Mouse (Mus musculus): ENCODE results near the gene Hrh1.

Gene Hrh1

DNA sequence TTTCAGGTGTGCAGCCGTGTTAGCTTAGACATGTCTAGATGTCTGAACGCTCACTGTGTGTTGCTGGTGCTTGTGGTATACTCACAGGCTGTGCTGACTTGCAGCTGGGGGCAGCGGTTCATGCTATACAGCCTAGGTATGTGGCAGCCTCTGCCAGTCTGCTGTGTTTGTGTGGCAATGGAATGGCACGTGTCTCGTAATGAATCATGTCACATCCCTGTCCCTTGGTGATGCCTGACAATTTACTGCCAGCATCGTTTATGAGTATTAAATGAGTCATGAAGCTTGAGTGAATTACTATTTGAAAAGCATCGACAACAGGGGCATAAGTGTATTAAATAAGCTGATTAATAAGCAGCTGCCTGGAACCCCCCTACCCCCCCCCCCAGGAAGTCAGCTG is 9.3 kb downstream of the Hrh1 start:
- no peak for DNase-seq

DNA sequence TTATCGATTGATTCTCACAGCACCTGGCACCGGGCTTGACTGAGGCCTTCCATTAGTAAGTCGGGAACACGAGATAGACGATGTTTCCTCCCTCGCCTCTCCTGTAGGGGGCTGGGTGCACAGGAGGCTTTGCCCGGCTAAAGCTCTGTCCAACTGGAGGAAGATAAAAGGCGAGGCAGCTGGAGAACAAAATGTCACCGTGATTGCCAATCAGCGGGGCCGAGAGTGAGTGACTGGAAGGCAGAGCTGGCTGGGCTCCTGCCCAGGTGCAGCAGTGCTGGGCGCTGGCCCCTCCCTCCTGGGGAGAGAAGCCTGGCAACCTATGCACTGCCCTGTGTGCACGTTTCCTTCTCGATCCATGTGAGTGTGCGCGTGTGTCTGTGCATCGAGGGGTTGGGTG is 10.5 kb downstream of the Hrh1 start:
- DNase-seq, result no peak

DNA sequence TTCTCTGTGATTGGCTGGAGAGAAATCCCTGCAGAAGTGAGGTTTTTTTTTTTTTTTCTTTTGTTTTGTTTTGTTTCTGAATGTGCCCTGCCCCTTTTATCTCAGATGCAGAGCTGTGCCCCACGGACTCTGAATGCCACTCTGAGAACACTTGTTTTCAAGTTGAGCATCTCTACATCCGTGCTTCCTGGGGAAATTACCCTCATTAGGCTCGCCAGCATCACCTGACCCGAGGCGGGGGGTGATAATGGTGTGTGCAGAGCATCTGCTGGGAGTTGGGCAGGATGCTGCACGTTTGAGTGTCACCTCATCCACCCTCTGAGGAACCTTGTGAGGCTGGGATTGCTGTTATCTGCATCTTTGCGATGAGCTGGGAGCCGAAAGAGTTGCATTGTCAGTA is 14.2 kb downstream of the Hrh1 start:
- DNase-seq, result no peak

DNA sequence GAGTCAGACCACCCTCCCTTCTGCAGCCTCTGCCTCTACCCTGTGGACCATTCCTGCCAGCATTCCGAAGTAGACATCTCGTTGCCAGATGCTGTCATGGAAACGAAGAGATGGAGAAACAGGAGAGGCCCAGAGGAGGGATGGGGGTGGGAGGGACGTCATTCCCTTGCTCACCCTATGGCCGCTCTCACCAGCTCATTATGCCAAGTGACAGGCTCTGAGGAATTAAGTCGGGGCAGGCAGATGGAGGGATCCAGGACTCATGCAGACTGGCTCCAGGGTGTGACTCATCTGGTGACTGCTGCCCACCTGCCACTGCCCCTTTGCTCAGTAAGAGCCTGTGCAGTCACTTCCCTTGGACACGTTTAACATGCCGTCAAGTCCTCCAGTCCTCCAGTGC is 16.8 kb downstream of the Hrh1 start:
- DNase-seq, result no peak

DNA sequence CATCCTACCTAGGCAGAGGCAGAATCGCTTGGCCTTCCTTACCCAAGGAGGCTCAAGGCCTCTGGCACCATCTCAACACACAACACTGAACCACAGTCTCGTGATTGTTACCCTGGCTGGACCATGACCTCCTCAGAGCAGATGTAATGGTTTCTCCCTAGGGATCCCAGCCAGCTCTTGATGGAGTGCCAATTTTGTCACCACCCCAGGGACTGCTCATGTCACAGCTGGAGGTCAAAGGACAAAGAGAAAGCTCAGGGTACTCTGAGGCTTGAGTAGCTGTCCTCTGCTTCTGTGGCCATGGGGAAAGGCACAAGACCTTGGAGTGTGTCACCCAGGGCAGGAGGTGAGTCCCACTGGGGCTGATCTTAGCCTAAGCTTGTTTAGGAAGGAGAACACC is 20.3 kb downstream of the Hrh1 start:
- DNase-seq, result no peak

DNA sequence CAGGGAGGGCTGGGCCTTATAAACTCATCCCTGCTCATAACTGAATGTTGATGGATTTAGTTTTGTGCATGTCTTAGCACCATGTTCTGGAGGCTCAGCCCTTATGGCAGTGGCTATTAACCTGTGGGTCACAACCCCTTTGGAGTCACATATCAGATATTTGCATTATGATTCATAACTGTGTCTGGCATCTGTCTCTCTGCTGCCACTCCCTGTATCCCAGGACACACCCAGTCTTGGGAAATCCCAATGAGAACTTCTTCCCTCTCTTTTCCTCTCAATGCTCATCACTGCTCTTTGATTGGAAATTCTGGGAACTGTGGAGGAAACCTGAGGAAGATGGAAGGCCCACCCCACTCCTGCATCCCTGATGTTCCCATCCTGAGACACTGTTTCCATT is 23.3 kb downstream of the Hrh1 start:
- no peak for DNase-seq

DNA sequence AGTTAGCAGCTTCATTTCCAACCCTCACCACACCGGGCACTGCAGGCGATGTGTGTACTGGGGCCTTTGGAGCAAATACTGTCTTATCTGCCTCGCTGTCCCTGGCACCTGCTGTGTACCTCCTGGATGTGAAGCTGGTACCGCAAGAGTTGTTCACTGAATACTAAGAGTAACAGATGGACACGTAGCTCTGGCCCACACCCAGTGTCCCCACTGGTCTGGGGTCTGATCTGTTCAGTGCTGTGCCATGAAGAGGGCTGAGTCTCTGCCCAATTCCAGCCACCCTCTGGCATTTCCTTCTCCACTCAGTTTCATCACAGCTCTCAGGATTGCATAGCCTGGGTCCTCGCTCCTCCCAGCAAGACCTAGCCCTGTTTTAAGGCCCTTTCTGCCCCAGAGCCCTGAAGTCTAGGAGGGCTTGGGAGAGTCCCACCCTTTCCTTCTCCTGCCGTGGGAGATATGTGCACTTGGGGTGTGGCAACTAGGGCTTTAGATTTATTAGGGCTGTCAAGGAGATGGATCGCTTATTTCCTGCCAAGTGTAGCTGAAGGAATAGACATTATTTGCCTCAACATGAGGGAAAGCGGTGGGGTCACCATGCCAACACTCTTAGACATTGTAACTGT is 25.4 kb downstream of the Hrh1 start:
- DNase-seq, result no peak

DNA sequence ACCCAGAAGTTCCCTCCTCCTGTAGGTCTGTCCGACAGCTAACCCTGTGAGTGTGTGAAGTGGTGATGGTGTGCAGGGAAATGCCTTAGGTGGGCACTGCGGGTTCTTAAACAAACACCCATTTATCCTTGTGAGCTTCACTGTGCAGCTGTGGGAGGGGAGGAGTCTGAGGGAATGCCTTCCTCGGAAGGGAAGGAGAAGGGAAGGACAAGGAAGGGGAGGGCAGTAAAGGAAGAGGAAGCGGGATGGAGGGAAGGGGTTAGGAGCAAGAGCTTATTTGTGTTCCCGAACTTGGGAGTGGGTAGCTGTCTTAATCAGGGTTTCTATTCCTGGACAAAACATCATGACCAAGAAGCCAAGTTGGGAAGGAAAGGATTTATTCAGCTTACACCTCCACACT is 27.6 kb downstream of the Hrh1 start:
- no peak for DNase-seq

DNA sequence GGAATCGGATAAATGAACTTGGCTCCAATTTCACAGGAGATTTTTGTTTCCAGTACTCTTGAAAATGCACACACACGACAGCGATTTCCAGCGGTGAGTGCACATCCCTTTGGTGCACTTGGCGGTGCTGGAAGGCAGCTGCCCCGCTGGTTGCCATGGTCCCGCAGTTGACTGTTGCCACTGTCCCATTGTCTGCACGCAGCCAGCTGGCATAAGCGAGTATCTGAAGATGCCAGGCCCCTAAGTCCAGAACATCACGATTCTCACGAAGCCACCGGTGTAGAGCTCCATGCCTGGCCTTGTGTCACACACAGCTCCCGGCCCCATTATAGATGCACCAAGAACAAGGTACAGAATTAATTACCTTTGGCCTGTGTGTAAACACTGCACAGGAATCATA is 29.9 kb downstream of the Hrh1 start:
- no peak for DNase-seq

DNA sequence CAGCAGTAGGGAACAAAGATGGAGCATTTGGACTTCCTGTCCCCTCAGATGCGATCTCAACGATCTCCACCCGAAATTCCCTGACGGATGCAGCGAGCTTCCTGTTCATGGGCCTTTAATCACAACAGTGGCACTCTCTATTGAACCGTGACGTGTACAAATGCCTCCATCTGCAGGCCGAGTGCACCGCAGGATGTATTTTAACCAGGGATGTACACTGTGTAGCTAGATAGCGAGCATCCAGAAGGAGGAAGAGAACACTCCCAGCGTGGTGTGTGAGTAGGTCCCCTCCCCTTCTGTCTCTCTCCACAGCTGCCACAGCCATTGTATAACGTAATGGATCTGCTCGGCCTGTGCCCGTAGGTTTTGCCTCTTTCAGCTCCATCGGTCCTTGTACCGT is 31.1 kb downstream of the Hrh1 start:
- no peak for DNase-seq

DNA sequence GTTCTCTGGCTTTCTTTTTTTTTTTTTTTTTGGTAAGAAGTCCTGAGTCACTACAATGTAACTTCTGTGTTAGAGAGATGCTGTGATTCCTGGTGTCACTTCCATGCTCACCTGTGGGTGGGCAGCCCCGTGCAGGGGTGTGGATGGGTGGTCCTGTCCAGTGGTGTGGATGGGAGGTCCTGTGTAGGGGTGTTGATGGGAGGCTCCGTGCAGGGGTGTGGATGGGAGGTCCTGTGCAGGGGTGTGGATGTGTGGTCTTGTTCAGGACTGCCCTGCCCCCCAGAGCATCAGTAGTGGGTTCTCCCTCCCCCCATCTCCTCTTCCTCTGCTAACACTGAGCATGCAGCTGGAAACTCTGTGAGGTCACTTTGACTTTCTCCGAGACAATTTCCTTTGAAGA is 34.9 kb downstream of the Hrh1 start:
- DNase-seq, result no peak

DNA sequence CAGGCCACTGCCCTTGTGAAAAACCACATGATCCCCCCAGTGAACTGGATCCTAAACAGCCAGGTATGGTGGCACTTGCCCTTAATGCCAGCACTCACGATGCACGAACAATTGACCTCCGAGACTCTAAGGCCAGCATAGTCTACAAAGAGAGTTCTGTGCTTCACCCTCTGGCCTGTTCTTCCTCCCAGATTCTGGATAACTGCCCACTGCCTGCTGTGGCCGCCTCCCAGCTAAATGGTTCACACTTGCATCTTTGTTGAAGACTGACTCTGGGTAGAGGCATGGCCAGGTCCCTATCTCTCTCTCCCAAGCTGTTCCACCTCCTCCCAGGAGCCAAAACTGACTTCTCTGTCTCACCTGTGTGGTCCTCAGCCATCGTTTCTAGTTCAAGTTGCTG is 36.8 kb downstream of the Hrh1 start:
- DNase-seq, result no peak

DNA sequence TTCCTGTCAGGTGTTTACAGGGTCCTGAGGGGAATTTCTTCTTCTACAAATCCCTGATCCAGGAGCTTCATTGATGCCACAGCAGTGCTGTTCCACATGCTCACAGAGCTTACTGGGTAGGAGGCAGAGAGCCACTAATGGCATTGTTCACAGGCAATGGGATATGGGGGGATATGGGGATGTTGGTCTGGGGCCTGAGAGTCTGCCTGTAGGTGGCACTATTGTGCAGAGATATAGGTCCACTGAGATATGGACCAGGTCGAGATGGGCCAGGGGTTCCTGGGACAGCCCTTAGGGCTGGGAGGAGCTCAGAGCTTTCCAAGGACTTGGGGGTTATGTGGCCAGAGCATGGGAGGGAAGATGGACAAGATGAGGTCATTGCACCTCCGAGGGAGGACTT is 42.6 kb downstream of the Hrh1 start:
- DNase-seq, result no peak

DNA sequence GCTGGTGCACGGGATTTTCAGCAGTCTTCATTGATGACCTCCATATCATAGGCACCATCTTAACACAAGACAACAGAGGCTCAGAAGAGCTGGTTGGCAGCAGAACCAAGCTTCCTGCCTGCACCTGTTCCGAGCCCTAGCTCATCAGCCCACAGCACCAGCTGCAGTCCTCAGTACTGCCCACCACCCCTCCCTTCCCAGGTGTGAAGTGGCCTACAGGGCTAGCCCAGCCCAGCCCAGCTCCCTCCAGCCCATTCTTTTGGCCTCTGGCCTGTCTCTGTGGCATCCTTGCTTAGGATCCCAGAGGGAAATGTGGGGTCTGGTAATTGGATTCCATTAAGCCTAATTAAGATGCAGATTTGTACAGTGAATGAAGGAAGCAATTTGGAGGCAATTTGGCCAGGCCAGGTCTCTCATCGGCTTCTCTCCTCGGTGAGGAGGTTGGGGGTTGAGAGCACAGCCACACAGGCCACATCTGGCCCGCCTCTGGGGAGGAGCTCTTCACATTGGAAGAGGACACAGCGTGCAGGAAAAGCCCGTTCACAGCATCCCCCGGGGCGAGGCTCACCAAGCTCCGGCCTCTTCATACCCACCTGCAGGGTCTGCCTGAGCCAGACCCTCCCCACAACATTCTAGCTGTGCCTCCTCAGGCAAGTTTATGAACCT is 43.2 kb downstream of the Hrh1 start:
- no peak for DNase-seq

DNA sequence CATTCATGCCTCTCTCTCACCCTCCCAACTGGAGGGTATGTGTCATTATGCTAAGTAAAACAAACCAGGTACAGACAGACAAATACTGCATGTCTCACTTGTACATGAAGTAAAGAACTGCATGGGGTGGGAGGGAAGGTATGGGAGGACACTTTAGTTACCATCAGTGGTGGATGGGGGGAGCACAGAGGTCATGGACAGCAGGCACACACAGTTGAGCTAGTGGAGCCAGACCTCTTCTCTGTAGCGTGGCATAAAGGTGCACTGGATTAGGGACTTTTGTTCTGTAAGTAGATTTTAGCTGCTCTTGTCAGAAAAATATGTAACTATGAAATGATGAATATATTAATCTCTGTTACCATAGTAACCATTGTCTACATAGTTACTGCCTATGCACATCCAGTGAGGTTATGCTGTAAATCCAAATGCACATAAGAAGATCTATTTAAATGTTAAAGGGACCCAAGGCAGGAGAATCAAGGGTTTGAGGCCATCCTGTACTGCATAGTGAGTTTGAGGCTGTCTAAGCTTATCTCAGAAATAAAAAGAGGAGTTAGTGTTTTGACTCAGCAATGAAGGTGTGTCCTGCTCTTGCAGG is 46.6 kb downstream of the Hrh1 start:
- no peak for DNase-seq

DNA sequence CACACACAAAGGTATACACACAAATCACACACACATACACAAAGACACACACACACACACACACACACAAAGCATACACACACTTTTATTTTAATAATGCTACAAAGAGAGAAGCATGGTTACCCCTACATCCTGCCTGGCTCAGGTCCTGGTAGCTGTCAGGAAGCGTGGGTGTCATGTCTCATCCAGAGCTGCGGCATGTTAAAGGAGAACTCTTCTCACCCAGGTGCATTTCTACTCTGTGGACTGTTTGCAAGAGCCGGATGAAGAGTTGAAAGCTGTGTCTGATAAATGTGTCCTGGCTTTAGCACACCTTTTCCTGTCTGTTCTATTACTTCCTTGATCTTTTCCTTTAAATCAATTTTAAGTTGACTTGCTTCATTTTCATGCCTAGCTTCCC is 47.2 kb downstream of the Hrh1 start:
- no peak for DNase-seq

DNA sequence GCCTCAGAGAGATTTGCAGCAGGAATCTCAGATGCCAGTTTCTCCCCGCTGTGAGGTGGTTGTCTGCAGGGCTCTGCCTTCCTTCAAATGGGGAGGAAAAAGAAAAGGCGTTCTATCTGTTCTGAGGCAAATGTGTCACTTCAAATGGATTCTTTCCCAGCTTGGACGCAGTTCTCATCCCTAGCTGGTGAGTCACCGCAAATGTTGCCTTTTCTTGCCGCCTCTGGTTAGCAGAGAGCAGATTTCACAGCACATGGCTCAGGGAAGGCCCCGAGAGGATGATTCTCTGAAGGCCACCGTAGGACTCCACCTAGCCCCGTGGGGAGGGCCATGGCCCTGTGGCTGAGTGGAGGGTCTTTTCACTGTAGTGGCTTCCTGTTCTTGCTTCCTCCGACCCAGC is 51.2 kb downstream of the Hrh1 start:
- DNase-seq, result no peak

DNA sequence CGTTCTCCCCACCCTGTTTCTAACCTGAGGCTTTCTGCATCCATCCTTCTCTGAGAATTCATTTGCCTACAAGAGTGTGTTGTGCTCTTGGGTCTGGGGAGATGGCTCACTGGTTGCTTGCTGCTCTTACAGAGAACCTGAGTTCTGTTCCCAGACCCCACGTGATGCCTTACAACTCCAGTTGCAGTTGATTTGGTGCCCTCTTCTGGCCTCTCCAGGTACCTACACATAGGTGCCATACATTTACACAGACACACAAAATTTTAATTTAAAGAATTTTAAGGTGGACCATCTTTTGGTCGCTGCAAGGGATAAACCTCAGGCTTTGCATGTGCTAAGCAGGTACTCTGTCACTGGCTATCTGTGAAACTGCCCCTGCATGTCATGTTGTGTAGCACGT is 57.5 kb downstream of the Hrh1 start:
- no peak for DNase-seq

DNA sequence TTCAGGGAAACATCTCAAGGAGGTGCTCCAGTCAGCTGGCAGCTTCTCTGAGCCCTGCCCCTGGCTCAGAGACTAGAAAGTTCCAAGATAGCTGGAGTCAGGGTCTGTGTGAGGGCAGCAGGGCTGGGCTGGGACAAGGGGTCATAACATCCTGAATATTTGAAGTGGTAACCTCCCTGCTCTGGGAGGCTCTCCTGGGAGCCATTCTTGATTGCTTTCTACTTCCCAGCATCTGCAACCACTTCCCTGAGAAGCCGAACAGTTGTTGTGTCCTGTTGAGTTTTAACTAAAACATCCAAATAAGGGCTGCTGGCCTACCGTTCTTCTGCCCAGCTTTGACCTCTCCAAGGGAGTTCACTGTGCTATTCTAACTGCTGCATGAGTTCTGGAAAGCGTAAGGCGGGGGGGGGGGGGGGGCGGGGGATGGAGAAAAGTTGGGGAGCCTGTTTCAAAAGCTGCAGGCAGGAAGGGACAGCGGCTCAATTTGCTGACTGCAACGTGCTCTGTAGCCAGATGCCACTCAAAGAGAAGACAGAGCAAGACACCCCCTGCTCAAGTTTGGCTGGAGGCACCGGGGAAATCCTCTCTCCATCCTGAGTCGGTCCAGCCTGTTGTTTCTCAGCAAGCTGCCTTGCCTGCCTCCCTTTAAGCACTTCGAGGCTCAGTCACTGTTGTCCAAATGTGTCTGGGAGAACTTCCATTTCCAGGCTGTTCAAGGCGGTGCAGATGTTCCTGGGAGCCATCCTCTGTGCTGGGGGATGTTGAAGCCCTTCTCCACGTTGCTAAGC is 58.7 kb downstream of the Hrh1 start:
- no peak for DNase-seq

DNA sequence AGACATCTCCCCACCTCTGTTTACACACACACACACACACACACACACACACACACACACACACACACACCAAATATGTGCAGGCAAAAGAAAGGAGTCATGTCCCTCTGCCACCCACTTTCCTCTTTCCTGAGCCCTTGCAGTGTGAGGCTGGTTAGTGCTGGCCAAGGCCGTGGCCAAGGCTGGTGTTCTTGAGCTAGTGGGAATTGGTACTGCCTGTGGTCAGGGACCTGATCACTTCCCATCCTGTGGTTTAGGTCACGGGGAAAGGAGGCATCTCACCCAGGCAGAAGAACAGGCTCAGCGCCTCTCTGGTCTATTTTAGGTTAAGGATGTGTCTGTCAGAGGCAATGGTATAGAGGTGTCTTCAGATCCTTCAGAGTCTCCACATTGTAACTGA is 59.6 kb downstream of the Hrh1 start:
- DNase-seq, result no peak

DNA sequence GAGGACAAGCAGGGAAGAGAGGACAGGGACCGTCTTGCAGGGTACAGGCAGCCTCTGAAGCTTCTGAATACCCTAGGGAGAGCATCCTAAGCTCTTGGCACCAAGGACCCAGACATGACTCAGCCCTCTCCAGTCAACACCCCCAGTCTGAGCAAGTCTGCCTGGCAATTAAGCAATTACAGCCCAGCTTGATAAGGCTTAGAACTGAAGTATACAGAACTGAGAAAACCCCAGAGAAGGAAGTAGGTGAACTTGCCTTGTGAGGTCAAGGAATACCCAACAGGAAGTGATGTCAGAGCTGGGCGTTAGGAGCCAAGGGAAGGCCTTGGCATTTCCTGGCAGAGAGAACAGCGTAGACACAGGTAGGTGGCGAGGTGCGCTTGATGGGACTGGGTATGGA is 60.5 kb downstream of the Hrh1 start:
- no peak for DNase-seq

DNA sequence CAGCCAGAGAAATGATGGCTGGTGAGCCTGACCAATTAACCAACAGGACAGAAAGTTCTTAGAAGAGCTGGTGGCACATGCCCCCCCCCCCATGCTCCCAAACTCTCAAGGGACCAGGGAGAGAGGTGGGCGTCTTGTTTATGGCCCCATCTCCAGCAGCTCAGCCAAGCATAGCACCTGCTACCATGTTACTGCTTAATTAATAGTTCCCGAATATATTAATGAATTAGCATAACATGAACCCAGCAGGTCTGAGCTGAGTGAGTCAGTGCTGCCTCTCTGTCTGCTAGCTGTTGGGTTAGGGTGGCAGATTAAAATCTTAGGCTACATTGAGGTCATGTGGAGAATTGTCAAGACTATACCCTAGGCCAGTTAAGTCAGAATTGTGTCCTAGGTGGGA is 62.2 kb downstream of the Hrh1 start:
- no peak for DNase-seq

DNA sequence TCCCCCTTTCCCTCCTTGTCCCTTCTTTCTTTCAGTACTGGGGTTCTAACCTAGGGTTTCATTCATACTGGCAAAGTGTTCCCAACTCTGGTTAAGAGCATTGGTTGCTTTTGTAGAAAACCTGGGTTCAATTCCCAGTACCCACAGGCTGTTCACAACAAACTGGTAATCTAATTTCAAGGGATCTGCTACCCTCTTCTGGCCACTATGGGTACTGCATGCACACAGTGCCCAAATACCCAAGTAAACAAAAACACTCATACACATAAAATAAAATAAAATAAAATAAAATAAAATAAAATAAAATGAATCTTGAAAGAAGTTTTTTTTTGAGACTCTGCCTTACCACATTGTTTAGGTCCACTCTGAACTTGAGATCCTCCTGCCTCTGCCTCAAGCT is 63.8 kb downstream of the Hrh1 start:
- peak; percentile 17 for DNase-seq

DNA sequence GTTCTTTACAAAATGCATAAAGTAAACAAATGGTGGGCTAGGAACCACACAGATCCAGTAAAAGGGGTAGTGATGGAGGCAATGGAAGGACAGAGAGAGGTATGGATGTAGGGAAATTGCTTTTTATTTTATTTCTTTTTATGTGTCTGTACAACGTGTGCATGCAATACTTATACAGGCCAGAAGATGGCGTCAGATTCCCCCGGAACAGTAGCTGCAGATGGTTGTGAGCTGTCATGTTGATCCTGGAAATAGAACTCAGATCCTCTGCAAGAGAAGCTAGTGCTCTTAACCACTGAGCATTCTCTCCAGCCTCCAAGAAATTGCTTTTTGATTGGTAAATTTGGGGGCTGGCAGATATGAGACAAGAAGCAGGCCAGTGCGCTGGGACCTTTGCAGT is 65.0 kb downstream of the Hrh1 start:
- DNase-seq, result no peak

Measured in liver (tissue).